Mouse (Mus musculus) bone marrow, adult 2 months (tissue): ENCODE measurements around the gene Spag9.

Experiments
- CTCF ChIP-seq: fragments of 200-500 bp; IDR thresholded peaks from 2 replicates; pipeline ENCODE4 v1.5.1; 2011; ENCODE audit warnings: low read length, control low read depth; ENCODE audit not compliant: control insufficient read depth, insufficient read depth
- POLR2A ChIP-seq: fragments of 200-500 bp; IDR thresholded peaks from 2 replicates; pipeline ENCODE4 v1.6.1; 2011; ENCODE audit warnings: low read depth, mild to moderate bottlenecking, control low read depth, low read length, borderline replicate concordance; ENCODE audit not compliant: control insufficient read depth

DNA sequence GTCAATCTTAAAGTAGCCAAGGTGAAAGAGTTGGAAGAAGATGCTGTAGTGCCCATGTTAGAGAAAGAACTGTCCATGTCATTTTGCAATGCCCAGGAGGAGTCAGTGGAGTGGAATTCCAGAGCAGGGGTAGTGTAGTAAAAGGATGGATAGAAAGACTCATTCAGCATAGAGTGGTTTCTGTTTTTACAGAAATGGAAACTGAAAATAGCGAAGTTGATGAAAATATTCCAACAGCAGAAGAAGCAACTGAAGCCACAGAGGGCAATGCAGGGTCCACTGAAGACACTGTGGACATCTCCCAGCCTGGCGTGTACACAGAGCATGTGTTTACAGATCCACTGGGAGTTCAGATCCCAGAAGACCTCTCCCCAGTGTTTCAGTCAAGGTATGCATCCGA is 101.6 kb downstream of the Spag9 start:
- no peak for TF ChIP-seq CTCF
- TF ChIP-seq POLR2A: no peak
